Mouse (Mus musculus) forebrain, embryonic 16.5 days (tissue): ENCODE results near the gene Plekhd1. TPM values are rescaled to one million over a fixed set of nuclear protein-coding genes. Genes with fewer than 3 reads are reported as not detected.
A peak's percentile ranks its signal among the peaks of the same experiment; 100 is the strongest.

Source experiments
- ATAC-seq: fragments of 200-750 bp; cut with Nextera tagmentation; 2 replicates; pipeline ENCODE4 v1.8.0; 2017; ENCODE audit warnings: mild to moderate bottlenecking, moderate library complexity
- H3K27ac ChIP-seq: fragments of 300-500 bp; sonication (generic); 2 replicates; pipeline ENCODE4 v1.5.1; 2014; ENCODE audit warnings: low read length, control low read depth
- H3K27me3 ChIP-seq: fragments of 300-500 bp; sonication (generic); replicated peaks from 2 replicates; pipeline ENCODE4 v1.6.1; 2014; ENCODE audit warnings: low read length; ENCODE audit not compliant: control insufficient read depth, insufficient read depth
- H3K36me3 ChIP-seq: fragments of 300-500 bp; sonication (generic); 2 replicates; pipeline ENCODE4 v1.6.1; 2014; ENCODE audit not compliant: control insufficient read depth, insufficient read depth
- H3K4me1 ChIP-seq: fragments of 300-500 bp; sonication (generic); replicated peaks from 2 replicates; pipeline ENCODE4 v1.6.1; 2014; ENCODE audit warnings: low read length; ENCODE audit not compliant: control insufficient read depth, insufficient read depth
- H3K4me2 ChIP-seq: fragments of 300-500 bp; sonication (generic); 2 replicates; pipeline ENCODE4 v1.6.1; 2014; ENCODE audit warnings: mild to moderate bottlenecking, low read length, control low read depth
- H3K4me3 ChIP-seq: fragments of 300-500 bp; sonication (generic); replicated peaks from 2 replicates; pipeline ENCODE4 v1.5.1; 2014; ENCODE audit warnings: mild to moderate bottlenecking, low read length, control low read depth
- H3K9ac ChIP-seq: fragments of 300-500 bp; sonication (generic); replicated peaks from 2 replicates; pipeline ENCODE4 v1.6.1; 2014; ENCODE audit warnings: low read depth, low read length, control low read depth
- H3K9me3 ChIP-seq: fragments of 300-500 bp; sonication (generic); 2 replicates; pipeline ENCODE4 v1.6.1; 2016; ENCODE audit warnings: low read length; ENCODE audit not compliant: control insufficient read depth
- WGBS: fragments of 180-500 bp; shearing (Covaris S2); extraction: QIAGEN DNeasy Blood & Tissue Kit; methylation state at CpG from one replicate; pipeline ENCODE4 v1.1.7; 2014; 5-methylcytosine and 5-hydroxymethylcytosine counted together
- polyA plus RNA-seq: library from polyadenylated mRNA; unstranded; fragments of >200 nt; fragmentation: Nextera tagmentation; extraction: Ambion mirVana; gene quantifications from 2 replicates; pipeline ENCODE4 v1.2.1, GENCODE M21; 2015

The Plekhd1 gene
- polyA plus RNA-seq = 0.63 and 1.5 TPM in 2 replicates

DNA sequence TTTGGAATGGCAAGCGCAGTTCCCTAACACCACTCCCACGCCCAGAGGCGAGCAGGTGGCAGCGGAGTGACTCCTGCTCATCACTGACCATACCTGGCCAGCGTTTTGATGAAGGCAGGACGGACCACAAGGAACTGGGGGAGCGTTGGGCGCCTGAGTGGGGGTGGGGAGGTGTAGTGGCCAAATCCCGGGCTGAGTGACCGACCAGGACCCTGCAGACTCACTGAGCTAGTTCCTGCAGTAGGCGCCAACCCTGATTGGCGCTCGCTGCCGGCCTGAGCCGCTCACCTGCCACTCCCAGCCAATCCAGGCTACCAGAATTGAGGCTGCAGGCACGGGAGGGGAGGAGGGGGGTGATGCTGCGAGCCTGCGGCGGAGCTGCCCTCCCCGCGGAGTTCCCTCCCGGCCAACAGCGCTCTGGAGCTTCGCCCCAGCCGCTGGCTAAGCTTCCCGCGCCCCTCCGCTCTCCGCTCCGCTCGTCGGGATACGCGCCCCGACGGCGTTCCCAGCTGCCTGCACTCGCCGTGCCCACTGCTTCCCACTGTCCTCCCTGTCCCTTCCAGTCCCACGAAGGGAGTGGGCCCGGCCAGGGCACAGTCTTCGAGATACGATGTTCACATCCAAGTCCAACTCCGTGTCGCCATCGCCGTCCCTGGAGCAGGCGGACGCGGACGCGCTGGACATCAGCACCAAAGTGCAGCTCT is at the start of gene Plekhd1:
Plekhd1 (plus strand) TSS at position 323 of the 704 bp plus-strand sequence.
- ATAC-seq = peak; percentile 68
- Histone ChIP-seq H3K4me3 (peak within 1 kb of the TSS; percentile 42), H3K36me3 (no peaks in the 10 kb centered on the region), H3K9ac (peak within 1 kb of the TSS; percentile 18), H3K9me3 (no peaks in the 10 kb centered on the region), H3K4me1 (peaks cover 20% of the 10 kb centered on the region), H3K27me3 (peaks cover 30% of the 10 kb centered on the region), H3K27ac (no peak within 1 kb of the TSS), H3K4me2 (peak within 1 kb of the TSS; percentile 62)
- under 1% methylated on average over 46 of the region's 52 CpGs for WGBS

DNA sequence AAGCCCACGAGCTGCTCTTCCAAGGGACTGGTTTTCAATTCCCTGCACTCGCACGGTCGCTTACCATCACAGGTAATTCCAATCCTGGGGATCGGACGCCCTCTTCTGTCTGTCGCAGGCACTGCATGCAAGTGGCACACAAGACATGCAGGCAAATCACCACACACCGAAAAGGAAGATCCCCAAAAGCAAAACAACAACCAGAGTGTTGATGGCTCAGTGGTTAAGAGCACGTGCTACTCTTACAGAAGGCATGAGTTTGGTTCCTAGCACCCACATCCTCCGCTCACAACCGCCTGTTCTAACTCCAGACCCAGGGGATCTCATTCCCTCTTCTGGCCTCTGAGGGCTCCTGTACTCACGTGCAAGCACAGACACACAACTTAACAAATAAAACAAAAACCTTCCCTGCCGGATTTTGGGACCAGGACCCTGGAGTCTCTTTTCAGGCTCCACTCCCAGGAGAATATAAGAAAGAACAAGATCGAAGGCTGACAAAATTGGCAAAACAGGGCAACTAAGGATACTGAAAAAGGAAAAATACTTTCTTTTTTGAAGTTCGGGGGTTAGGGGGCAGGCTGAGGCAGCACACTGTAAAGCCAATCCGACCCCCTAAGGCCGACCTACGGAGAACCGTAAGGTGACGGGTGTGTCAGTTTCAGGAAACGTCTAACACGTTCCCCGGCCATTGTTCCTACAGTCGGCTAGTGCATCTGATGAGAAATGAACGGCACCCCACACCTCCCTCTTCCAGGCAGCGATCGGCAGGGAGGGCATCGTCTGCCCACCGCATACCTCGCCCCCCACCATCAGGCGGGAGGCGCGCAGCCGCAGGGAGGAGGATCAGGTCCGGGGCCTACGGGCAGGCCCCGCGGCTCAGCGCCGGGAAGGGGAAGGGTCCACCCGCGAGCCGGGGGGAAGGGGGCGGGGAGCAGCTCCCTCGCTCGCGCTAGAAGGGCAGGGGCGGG is 49.4 kb upstream of the Plekhd1 start:
- ATAC-seq = peak; percentile 75
- Histone ChIP-seq H3K9me3 (no peaks in the 10 kb centered on the region), H3K4me3 (peak overlapping the region; percentile 99), H3K9ac (peak overlapping the region; percentile 98), H3K36me3 (peaks cover 20% of the 10 kb centered on the region), H3K27ac (peak overlapping the region; percentile 90), H3K4me2 (peak overlapping the region; percentile 89), H3K4me1 (peaks cover 38% of the 10 kb centered on the region), H3K27me3 (no peaks in the 10 kb centered on the region)
- WGBS = 2% methylated on average over 39 of the region's 48 CpGs

DNA sequence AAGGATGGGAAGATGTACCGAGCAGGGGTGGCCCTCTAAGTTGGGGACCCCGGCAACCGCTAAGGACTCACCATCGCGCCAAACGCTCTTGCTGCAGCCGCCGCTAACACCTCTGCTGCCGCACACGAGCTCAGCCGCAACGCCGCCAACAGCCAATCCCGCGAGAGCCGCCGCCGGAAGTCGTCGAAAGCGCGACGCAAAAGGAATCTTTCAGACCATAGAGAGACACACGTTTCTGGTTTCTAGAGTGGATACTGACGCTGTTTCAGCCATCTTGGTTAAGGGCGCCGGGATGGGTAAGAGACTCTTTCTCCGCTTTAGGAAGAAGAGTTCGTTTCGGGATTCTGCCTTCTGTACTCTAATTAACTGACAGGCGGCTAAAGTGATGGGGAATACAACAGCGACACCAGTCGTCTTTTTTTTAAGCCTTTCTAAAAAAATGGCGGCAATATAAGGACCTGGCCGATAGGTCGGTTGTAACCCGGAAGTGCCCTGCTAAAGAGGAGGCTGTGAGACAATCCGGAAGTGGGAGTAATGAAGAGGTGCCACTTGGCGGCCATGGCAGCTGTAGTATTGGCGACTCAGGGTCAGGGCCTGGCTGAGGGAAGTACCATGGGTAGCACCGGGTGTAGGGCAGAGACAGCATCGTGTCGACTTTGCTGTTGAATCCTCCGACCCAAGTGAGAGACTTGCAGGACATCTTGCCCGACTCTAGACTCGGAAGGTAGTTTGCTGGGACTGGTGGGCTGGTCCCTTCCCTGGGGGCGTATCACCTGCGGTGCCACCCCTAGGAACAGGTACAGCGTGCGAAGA is 48.5 kb upstream of the Plekhd1 start, which contains the start of the genes Slc39a9 and Erh:
Slc39a9 (plus strand) TSS at position 191 of the 813 bp plus-strand sequence.
Erh (minus strand) TSS at position 649 of the 813 bp plus-strand sequence.
- ATAC-seq = peak; percentile 97
- Histone ChIP-seq H3K27ac (peak within 1 kb of the TSS; percentile 90), H3K27me3 (no peaks in the 10 kb centered on the region), H3K4me2 (peak within 1 kb of the TSS; percentile 93), H3K4me1 (peaks cover 41% of the 10 kb centered on the region), H3K36me3 (peaks cover 17% of the 10 kb centered on the region), H3K4me3 (peak within 1 kb of the TSS; percentile 99), H3K9me3 (no peaks in the 10 kb centered on the region), H3K9ac (peak within 1 kb of the TSS; percentile 98)
- WGBS = under 1% methylated on average over 50 of the region's 50 CpGs

DNA sequence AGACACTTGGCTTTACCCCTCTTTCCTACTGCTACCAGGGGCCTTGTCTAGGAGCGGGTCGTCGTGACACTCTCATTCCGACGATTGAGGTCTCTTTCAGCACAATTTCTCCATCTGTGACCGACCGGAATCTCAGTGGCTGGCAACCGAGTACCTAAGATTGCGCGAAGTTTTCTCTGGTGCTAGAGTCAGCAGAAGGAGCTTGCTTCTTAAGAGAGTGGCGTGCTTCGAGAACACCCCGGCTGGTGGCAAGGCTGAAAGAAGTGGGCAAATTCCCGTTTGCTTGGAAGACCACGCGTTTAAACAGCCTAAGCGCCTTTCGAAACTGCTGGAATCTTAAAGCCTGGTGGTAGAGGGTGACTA is 47.9 kb upstream of the Plekhd1 start:
- Histone ChIP-seq H3K4me3 (peak overlapping the region; percentile 99), H3K9ac (peak overlapping the region; percentile 65), H3K36me3 (peaks cover 12% of the 10 kb centered on the region), H3K4me1 (peaks cover 41% of the 10 kb centered on the region), H3K27ac (no peak overlapping the region), H3K9me3 (no peaks in the 10 kb centered on the region), H3K4me2 (peak overlapping the region; percentile 93), H3K27me3 (no peaks in the 10 kb centered on the region)
- no peak for ATAC-seq
- 9% methylated on average over 18 of the region's 18 CpGs for WGBS

DNA sequence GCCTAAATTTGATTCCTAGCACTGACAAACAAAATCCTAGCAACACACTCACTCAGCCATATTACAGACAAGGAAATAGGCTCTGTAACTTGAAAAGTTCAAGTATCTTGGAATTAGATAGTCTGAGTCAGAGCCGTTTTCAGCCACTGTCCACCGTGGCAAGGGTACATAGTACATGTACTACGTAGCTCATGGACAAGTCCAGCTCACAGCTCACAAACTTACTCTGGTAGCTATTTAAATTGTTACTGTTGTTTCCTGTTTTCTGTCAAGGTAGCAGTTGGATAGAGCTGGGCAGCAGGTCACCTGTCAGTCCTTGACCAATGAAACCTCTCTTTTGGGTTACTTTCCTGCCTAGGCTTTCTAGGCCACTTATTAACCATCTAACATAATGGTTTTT is 46.0 kb upstream of the Plekhd1 start:
- Histone ChIP-seq H3K9ac (no peak overlapping the region), H3K36me3 (no peaks in the 10 kb centered on the region), H3K27me3 (no peaks in the 10 kb centered on the region), H3K4me3 (no peak overlapping the region), H3K27ac (no peak overlapping the region), H3K4me1 (peaks cover 41% of the 10 kb centered on the region), H3K9me3 (no peaks in the 10 kb centered on the region), H3K4me2 (peak overlapping the region; percentile 93)
- no peak for ATAC-seq
- WGBS = 94% methylated on average over 3 of the region's 3 CpGs

DNA sequence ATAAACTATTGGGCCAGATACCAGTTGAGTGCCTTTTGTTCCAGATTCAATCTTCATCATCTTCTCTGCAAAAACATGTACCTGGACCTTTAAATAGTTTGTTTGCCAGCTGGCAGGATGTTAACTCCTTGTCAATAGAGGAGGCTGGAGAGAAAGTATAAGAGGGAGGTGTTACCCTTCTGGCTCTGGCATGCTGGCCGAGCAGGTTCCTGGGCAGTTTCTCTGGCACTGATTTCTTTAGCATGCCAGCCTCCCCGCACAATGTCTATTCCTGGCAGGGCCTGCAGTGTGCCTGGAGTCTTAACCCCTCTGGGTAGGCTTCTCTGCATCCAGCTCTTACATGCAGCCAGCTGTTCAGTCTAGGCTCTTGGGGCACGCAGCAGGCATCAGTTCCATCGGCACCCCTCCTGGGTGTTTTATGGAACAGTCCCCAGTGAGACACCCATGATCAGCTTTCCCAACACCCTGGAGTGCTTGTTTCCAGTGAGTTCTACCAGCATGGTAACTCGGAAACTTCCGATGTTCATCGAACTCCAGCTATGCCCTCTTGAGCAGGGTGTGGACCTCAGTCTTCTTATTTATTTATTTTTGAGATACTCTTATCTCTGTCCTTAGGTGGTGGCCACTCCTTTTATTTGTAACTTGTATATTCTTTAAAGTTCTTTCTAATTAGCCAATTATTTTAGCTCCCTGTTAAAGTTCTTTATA is 38.3 kb upstream of the Plekhd1 start:
- peaks cover 3% of the 10 kb centered on the region; the same call in 1 of the 2 replicates for H3K4me1 ChIP-seq
- H3K9me3 ChIP-seq = no peaks in the 10 kb centered on the region
- H3K9ac ChIP-seq = no peak overlapping the region
- no peak for ATAC-seq
- no peaks in the 10 kb centered on the region for H3K27me3 ChIP-seq
- H3K4me3 ChIP-seq = no peak overlapping the region
- H3K4me2 ChIP-seq = no peak overlapping the region
- WGBS = 80% methylated on average over 7 of the region's 7 CpGs
- no peak overlapping the region for H3K27ac ChIP-seq
- H3K36me3 ChIP-seq = no peaks in the 10 kb centered on the region

DNA sequence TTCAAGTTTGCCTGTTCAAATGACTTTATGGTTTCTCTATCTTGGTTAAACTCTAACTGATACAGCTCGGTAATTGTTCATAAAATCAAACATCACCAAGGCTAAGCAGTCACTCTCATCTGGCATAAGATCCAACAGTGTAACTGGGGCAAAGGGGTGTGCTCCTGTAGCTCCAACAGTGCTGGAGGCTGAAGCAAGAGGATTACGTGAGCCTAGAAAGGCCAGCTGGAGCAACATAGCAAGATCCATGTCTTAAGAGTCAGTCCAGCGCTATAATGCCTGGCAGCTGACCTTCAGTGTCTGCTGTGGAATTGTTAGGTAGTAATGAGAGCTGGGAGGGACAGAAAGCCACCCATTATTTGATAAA is 37.7 kb upstream of the Plekhd1 start:
- ATAC-seq = no peak
- WGBS = 87% methylated on average over 3 of the region's 3 CpGs
- no peak overlapping the region for H3K9ac ChIP-seq
- no peaks in the 10 kb centered on the region for H3K36me3 ChIP-seq
- H3K9me3 ChIP-seq = no peaks in the 10 kb centered on the region
- H3K4me1 ChIP-seq = peaks cover 5% of the 10 kb centered on the region; the same call in 1 of the 2 replicates
- H3K27me3 ChIP-seq = no peaks in the 10 kb centered on the region
- no peak overlapping the region for H3K4me3 ChIP-seq
- H3K27ac ChIP-seq = no peak overlapping the region
- no peak overlapping the region for H3K4me2 ChIP-seq

DNA sequence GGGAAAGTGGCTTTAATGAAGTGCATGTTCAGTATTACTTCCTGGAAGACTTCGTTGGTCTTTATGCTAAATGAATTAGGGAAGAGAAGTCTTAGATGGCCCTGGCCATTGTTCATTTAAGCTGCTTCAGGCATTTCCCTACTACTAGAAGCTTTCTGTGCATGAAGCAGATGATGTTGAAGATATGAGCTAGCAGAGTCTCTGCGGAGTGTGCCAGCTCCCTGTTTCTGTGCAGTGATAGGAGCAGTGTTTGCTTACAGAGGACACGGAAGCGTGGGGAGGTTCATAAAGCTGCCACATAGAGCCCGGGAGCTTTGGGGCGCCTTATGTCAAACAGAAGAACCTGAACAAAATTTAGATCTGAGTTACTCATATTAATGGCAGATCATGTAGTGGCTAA is 33.7 kb upstream of the Plekhd1 start:
- Histone ChIP-seq H3K4me1 (peaks cover 5% of the 10 kb centered on the region; the same call in 1 of the 2 replicates), H3K9ac (no peak overlapping the region), H3K4me2 (no peak overlapping the region), H3K4me3 (no peak overlapping the region), H3K36me3 (peaks cover 7% of the 10 kb centered on the region), H3K27me3 (no peaks in the 10 kb centered on the region), H3K9me3 (no peaks in the 10 kb centered on the region), H3K27ac (peak overlapping the region; percentile 28; the same call in 1 of the 2 replicates)
- WGBS = 74% methylated on average over 6 of the region's 6 CpGs
- ATAC-seq = no peak
